Mouse (Mus musculus) erythroblast, embryonic 14.5 days (primary cell): ENCODE measurements at regions not wholly inside any gene's neighbourhood (a gene's known extent, or its start where the extent isn't known, plus 50 kb on each side); places are given as distances from the start of the nearest gene placed in this dataset.

Experiments
- GATA1 ChIP-seq: IDR thresholded peaks from 2 replicates; pipeline ENCODE4 v1.6.1; 2012; ENCODE audit warnings: low read length, inconsistent platforms, mixed read lengths
- TAL1 ChIP-seq: IDR thresholded peaks from 3 replicates; pipeline ENCODE4 v1.6.1; 2012; ENCODE audit warnings: low read length, inconsistent platforms, mixed read lengths

GRCm38 (mm10) chr2:161332653-161333052 lies 223.8 kb upstream of the Chd6 start:
- TF ChIP-seq GATA1 (no peak), TAL1 (no peak)
